Mouse (Mus musculus) cerebellum, adult 8-10 months (tissue): ENCODE results near the gene Ints4.
"Not testable (repeated sequence)": the region's sequence is repeated elsewhere in the genome, so short reads cannot be mapped to it uniquely, and the experiment has no call there.

Source experiments
- DNase-seq: peaks from one replicate; pipeline ENCODE4 v3.0.0; 2022

Gene Ints4

GRCm38 (mm10) chr7:97480821-97481339 lies at the start of gene Ints4:
Gene Ints4 (plus strand): TSS chr7:97480956.
- peak; percentile 90 for DNase-seq

- not testable (repeated sequence) for DNase-seq
These were observed 47.2 kb upstream of the Ints4 start for GRCm38 (mm10) chr7:97433517-97433916.

GRCm38 (mm10) chr7:97434517-97434916 lies 46.2 kb upstream of the Ints4 start:
- no peak for DNase-seq

GRCm38 (mm10) chr7:97438986-97439385 lies 41.8 kb upstream of the Ints4 start:
- no peak for DNase-seq

- DNase-seq: peak; percentile 75
These were observed 34.4 kb upstream of the Ints4 start for GRCm38 (mm10) chr7:97446171-97446925.

- DNase-seq: no peak
These were observed 33.7 kb upstream of the Ints4 start for GRCm38 (mm10) chr7:97447050-97447531.

- not testable (repeated sequence) for DNase-seq
These were observed 29.7 kb upstream of the Ints4 start, which contains the start of gene Kctd14 for GRCm38 (mm10) chr7:97451023-97451422. Gene Kctd14 (plus strand): TSS chr7:97451323.

- no peak for DNase-seq
These were observed 28.6 kb upstream of the Ints4 start for GRCm38 (mm10) chr7:97452196-97452595.

GRCm38 (mm10) chr7:97453141-97453921 lies 27.4 kb upstream of the Ints4 start:
- DNase-seq: no peak

- no peak for DNase-seq
These were observed 26.0 kb upstream of the Ints4 start for GRCm38 (mm10) chr7:97454795-97455194.

- DNase-seq: no peak
These were observed 25.2 kb upstream of the Ints4 start for GRCm38 (mm10) chr7:97455577-97455976.

- DNase-seq: no peak
These were observed 7.8 kb upstream of the Ints4 start for GRCm38 (mm10) chr7:97473001-97473400.

GRCm38 (mm10) chr7:97479349-97479748 lies 1.4 kb upstream of the Ints4 start:
- no peak for DNase-seq

- DNase-seq: no peak
These were observed 466 bp upstream of the Ints4 start for GRCm38 (mm10) chr7:97480290-97480689.

- no peak for DNase-seq
These were observed 2.6 kb downstream of the Ints4 start for GRCm38 (mm10) chr7:97483378-97483777.

GRCm38 (mm10) chr7:97491157-97491556 lies 10.4 kb downstream of the Ints4 start:
- DNase-seq: no peak

GRCm38 (mm10) chr7:97492420-97492819 lies 11.7 kb downstream of the Ints4 start:
- DNase-seq: no peak

GRCm38 (mm10) chr7:97495052-97495451 lies 14.3 kb downstream of the Ints4 start:
- DNase-seq: no peak

GRCm38 (mm10) chr7:97500555-97501209 lies 19.9 kb downstream of the Ints4 start:
- peak; percentile 68 for DNase-seq

GRCm38 (mm10) chr7:97514786-97515185 lies 34.0 kb downstream of the Ints4 start:
- peak; percentile 37 for DNase-seq

GRCm38 (mm10) chr7:97519935-97520334 lies 39.2 kb downstream of the Ints4 start:
- no peak for DNase-seq

- DNase-seq: no peak
These were observed 54.8 kb downstream of the Ints4 start for GRCm38 (mm10) chr7:97535531-97535930.

GRCm38 (mm10) chr7:97536571-97536970 lies 55.8 kb downstream of the Ints4 start:
- DNase-seq: no peak
